Mouse (Mus musculus): ENCODE results near the gene Hsh2d.

Hsh2d gene

GRCm38 (mm10) chr8:72190215-72190539 lies 739 bp downstream of the Hsh2d start:
- DNase-seq (ENCODE audit: low spot score): no peak

GRCm38 (mm10) chr8:72192065-72192464 lies 2.6 kb downstream of the Hsh2d start:
- no peak for DNase-seq (ENCODE audit: low spot score)

GRCm38 (mm10) chr8:72197997-72198396 lies 8.6 kb downstream of the Hsh2d start:
- DNase-seq (ENCODE audit: low spot score): no peak

- DNase-seq (ENCODE audit: low spot score): no peak
Measured at GRCm38 (mm10) chr8:72208582-72208981, 19.1 kb downstream of the Hsh2d start.

- DNase-seq (ENCODE audit: low spot score): no peak
Measured at GRCm38 (mm10) chr8:72210222-72210621, 20.8 kb downstream of the Hsh2d start.

GRCm38 (mm10) chr8:72210710-72211109 lies 21.3 kb downstream of the Hsh2d start:
- DNase-seq (ENCODE audit: low spot score): no peak

- no peak for DNase-seq (ENCODE audit: low spot score)
Measured at GRCm38 (mm10) chr8:72211846-72212245, 22.4 kb downstream of the Hsh2d start.

GRCm38 (mm10) chr8:72212751-72213150 lies 23.3 kb downstream of the Hsh2d start, which contains the start of gene Cib3:
TSS of gene Cib3 (minus strand) at chr8:72212837.
- no peak for DNase-seq (ENCODE audit: low spot score)

GRCm38 (mm10) chr8:72213536-72213935 lies 24.1 kb downstream of the Hsh2d start, which contains the start of gene Gm11034:
TSS of gene Gm11034 (minus strand) at chr8:72213636.
- no peak for DNase-seq (ENCODE audit: low spot score)

- peak; percentile 14 for DNase-seq (ENCODE audit: low spot score)
Measured at GRCm38 (mm10) chr8:72215060-72215459, 25.6 kb downstream of the Hsh2d start.

- no peak for DNase-seq (ENCODE audit: low spot score)
Measured at GRCm38 (mm10) chr8:72215871-72216270, 26.4 kb downstream of the Hsh2d start.

- DNase-seq (ENCODE audit: low spot score): no peak
Measured at GRCm38 (mm10) chr8:72218781-72219540, 29.5 kb downstream of the Hsh2d start.

GRCm38 (mm10) chr8:72219541-72220363 lies 30.3 kb downstream of the Hsh2d start, which contains the start of gene Fam32a:
TSS of gene Fam32a (plus strand) at chr8:72219730.
- DNase-seq (ENCODE audit: low spot score): peak; percentile 99

GRCm38 (mm10) chr8:72220758-72221157 lies 31.3 kb downstream of the Hsh2d start:
- no peak for DNase-seq (ENCODE audit: low spot score)

GRCm38 (mm10) chr8:72222656-72223055 lies 33.2 kb downstream of the Hsh2d start:
- DNase-seq (ENCODE audit: low spot score): no peak

- peak; percentile 100 for DNase-seq (ENCODE audit: low spot score)
Measured at GRCm38 (mm10) chr8:72239499-72240402, 50.3 kb downstream of the Hsh2d start, which contains the start of gene Ap1m1. TSS of gene Ap1m1 (plus strand) at chr8:72240018.

- DNase-seq (ENCODE audit: low spot score): no peak
Measured at GRCm38 (mm10) chr8:72240403-72240763, 50.9 kb downstream of the Hsh2d start.

- DNase-seq (ENCODE audit: low spot score): no peak
Measured at GRCm38 (mm10) chr8:72240951-72241350, 51.5 kb downstream of the Hsh2d start.

GRCm38 (mm10) chr8:72242226-72242625 lies 52.8 kb downstream of the Hsh2d start:
- DNase-seq (ENCODE audit: low spot score): no peak

GRCm38 (mm10) chr8:72244610-72245009 lies 55.2 kb downstream of the Hsh2d start:
- DNase-seq (ENCODE audit: low spot score): no peak
